Mouse (Mus musculus) MEL (cell line): ENCODE measurements at regions not wholly inside any gene's neighbourhood (a gene's known extent, or its start where the extent isn't known, plus 50 kb on each side); places are given as distances from the start of the nearest gene placed in this dataset.

Source experiments
- CHD2 ChIP-seq: IDR thresholded peaks from 2 replicates; pipeline ENCODE4 v1.6.1; 2011; ENCODE audit warnings: low read length, improper control_type of control experiment
- CTCF ChIP-seq, 3 experiments: IDR thresholded peaks in 2 of 3; conservative IDR thresholded peaks in 1 of 3; 2 replicates each; pipeline ENCODE4 v1.5.1; 2011 to 2012; ENCODE audit warnings: low read length in 3 of 3, low read depth in 2 of 3, mild to moderate bottlenecking in 2 of 3, improper control_type of control experiment in 1 of 3, inconsistent platforms in 1 of 3, mixed read lengths in 1 of 3, moderate library complexity in 1 of 3; ENCODE audit not compliant: control insufficient read depth in 1 of 3, insufficient read depth in 1 of 3, poor library complexity in 1 of 3, severe bottlenecking in 1 of 3
- EP300 ChIP-seq, 2 experiments: IDR thresholded peaks; 2 replicates each; pipeline ENCODE4 v1.6.1; 2011; ENCODE audit warnings: improper control_type of control experiment in 2 of 2, low read length in 2 of 2, low read depth in 1 of 2, mild to moderate bottlenecking in 1 of 2
- ZC3H11A ChIP-seq: IDR thresholded peaks from 2 replicates; pipeline ENCODE4 v1.6.1; 2012; ENCODE audit warnings: low read depth, mild to moderate bottlenecking, inconsistent platforms, low read length, improper control_type of control experiment
- ZKSCAN1 ChIP-seq: IDR thresholded peaks from 2 replicates; pipeline ENCODE4 v1.6.1; 2012; ENCODE audit warnings: low read depth, mild to moderate bottlenecking, inconsistent platforms, low read length, improper control_type of control experiment, moderate library complexity

DNA sequence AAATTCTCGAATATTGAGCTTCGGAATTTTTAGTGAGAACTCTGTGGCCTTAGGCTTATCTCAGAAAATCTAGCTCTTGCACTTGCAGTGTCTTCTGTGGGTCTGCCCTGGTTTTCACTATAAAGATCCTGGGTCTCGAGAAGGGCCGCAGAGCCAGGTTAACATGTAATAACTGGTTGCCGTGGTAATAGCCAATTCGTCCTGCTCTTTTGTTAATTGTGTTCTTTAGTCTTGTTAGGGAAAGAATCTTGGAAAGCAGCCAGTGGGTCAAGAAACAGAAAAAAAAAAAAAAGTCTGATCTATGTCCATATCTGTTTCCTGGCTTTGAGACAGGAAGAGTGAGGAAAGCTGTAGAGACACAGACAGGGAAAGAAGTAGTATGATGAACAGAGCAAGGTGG, 217.9 kb downstream of the Tpbg start:
- TF ChIP-seq ZC3H11A (no peak), CTCF (IDR thresholded peaks at IDR 0.05 in 2 of 3, conservative IDR thresholded peaks at IDR 0.05 in 1 of 3; ENCODE audit: control insufficient read depth in 1 of 3, insufficient read depth in 1 of 3, low read depth in 2 of 3, low read length in 3 of 3, poor library complexity in 1 of 3, severe bottlenecking in 1 of 3) (no peak), EP300 (IDR thresholded peaks at IDR 0.05; ENCODE audit: low read depth in 1 of 2, low read length in 2 of 2) (no peak), CHD2 (no peak), ZKSCAN1 (no peak)
